Mouse (Mus musculus) mouse embryonic stem cell (cell line): ENCODE data around the gene Stag1.

Experiments
- in situ Hi-C, 2 experiments: fragments of 300-500 bp; cut with MboI; formaldehyde crosslinking; loops; 1 replicate in 1 of 2; 3 replicates in 1 of 2; pipeline ENCODE4 v1.14.3; 2019 to 2020; ENCODE audit warnings: low sequenced_read_pairs in 2 of 2, low pct_unique_long_range_greater_than_20kb in 1 of 2, mixed read lengths in 1 of 2; ENCODE audit not compliant: unreplicated experiment in 1 of 2

The Stag1 gene

GRCm38 (mm10) chr9:100597546-100597945 lies at the start of gene Stag1:
Gene Stag1 (plus strand): TSS chr9:100597798.
- in situ Hi-C loops, result no loop called here

- in situ Hi-C loops, result loop anchor here (25.0 kb wide), 1 partner anchor 364 kb away; no protein-coding TSS in a partner anchor
Measured at GRCm38 (mm10) chr9:100548313-100548712, 49.3 kb upstream of the Stag1 start.

- in situ Hi-C loops, result no loop called here
Measured at GRCm38 (mm10) chr9:100555686-100556085, 41.9 kb upstream of the Stag1 start.

GRCm38 (mm10) chr9:100558023-100558573 lies 39.5 kb upstream of the Stag1 start:
- in situ Hi-C loops, result no loop called here

GRCm38 (mm10) chr9:100558991-100559390 lies 38.6 kb upstream of the Stag1 start:
- in situ Hi-C loops, result no loop called here

- in situ Hi-C loops, result no loop called here
Measured at GRCm38 (mm10) chr9:100560251-100560890, 37.2 kb upstream of the Stag1 start.

- in situ Hi-C loops, result no loop called here
Measured at GRCm38 (mm10) chr9:100569798-100570625, 27.6 kb upstream of the Stag1 start.

- in situ Hi-C loops, result no loop called here
Measured at GRCm38 (mm10) chr9:100570626-100571233, 26.9 kb upstream of the Stag1 start, which contains the start of gene Slc35g2. Gene Slc35g2 (minus strand): TSS chr9:100571090.

GRCm38 (mm10) chr9:100571511-100571910 lies 26.1 kb upstream of the Stag1 start:
- in situ Hi-C loops, result no loop called here

GRCm38 (mm10) chr9:100573300-100573699 lies 24.3 kb upstream of the Stag1 start:
- in situ Hi-C loops, result no loop called here

GRCm38 (mm10) chr9:100573942-100574341 lies 23.7 kb upstream of the Stag1 start:
- in situ Hi-C loops, result no loop called here

GRCm38 (mm10) chr9:100580196-100580740 lies 17.3 kb upstream of the Stag1 start:
- in situ Hi-C loops, result no loop called here

- in situ Hi-C loops, result no loop called here
Measured at GRCm38 (mm10) chr9:100581543-100582492, 15.8 kb upstream of the Stag1 start.

- in situ Hi-C loops, result no loop called here
Measured at GRCm38 (mm10) chr9:100582883-100583575, 14.6 kb upstream of the Stag1 start.

GRCm38 (mm10) chr9:100584031-100584430 lies 13.6 kb upstream of the Stag1 start:
- in situ Hi-C loops, result no loop called here

- in situ Hi-C loops, result no loop called here
Measured at GRCm38 (mm10) chr9:100590462-100590861, 7.1 kb upstream of the Stag1 start.

GRCm38 (mm10) chr9:100596317-100596716 lies 1.3 kb upstream of the Stag1 start:
- in situ Hi-C loops, result no loop called here
